Mouse (Mus musculus): ENCODE measurements at regions not wholly inside any gene's neighbourhood (a gene's known extent, or its start where the extent isn't known, plus 50 kb on each side); places are given as distances from the start of the nearest gene placed in this dataset.

DNA sequence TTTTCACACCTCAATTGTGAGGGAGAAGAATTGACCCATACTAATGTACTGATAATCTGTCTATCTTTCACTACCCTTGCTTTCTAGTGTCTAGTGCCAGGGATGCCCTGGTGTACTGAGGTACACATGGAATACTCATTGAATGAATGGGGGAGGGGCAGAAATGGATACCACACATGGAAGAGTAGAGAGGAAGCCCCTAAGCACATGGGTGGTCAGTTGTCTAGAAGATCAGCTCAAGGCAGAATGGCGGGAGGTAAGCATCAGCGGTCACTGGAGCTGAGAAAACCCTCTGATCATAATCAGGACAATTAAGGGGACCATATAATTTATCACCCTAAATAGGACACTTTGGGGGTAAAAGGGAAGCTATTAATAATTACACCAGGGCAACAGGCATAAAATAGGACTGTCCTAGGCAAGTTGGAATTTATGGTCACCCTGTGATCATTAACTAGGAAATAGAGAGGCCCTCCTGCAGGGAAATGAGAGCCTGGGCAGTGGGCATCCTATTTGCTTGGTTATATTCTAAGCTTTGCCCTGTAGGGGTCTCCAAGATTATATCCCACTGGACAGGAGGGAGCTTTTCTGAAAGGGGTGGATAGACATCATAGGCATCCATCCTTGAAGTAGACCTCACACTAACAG lies 185.3 kb downstream of the Mycn start:
- TF ChIP-seq TAL1 (IDR thresholded peaks at IDR 0.05; ENCODE audit: low read length): no peak
- TF ChIP-seq GATA1 (IDR thresholded peaks at IDR 0.05; ENCODE audit: low read length): no peak
